Mouse (Mus musculus): ENCODE data around the gene Lhfp.

Lhfp gene

DNA sequence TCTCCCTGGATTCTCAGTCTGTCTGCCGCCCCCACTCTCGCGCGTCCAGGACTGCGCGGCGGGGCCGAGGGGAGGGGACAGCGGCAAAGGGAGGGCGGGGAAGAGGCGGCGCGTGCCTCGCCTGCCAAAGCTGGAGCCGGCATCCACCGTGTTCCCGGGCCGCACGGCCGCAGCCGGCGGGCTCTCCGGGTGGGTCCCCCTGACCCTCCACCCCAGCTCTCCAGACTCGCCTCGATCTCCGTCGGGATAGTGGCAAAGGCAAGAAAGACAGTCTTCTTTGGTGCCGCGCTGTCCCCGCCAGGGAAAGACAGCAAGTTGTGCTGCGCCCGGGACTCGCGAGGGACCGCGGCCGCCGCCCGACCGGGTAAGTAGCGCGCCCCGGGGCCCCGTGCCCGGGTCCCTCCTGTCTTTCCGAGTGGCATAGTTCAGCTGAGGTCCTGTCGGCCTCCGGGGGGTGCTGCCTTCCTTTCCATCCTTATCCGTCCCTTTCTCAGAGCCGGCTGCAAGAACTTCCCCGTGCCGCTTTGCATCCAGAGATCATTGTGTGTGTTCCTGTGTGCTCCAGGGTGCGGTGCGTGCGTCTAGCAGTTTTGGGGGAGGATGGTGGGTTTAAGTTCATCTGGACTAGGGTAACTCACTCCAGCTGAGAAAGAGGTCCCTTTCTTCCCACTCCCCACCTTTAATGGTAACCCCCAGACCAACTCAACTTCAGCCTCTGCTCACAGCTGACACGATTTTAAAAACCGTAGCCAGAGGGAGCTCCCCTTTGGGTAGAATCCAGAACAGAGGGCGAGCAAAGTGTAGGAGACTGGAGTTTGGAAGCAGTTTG, at the start of gene Lhfp:
Lhfp (plus strand) TSS at position 118 of the 829 bp plus-strand sequence.
- peak; percentile 92 for DNase-seq (ENCODE audit: inconsistent ontology term)

DNA sequence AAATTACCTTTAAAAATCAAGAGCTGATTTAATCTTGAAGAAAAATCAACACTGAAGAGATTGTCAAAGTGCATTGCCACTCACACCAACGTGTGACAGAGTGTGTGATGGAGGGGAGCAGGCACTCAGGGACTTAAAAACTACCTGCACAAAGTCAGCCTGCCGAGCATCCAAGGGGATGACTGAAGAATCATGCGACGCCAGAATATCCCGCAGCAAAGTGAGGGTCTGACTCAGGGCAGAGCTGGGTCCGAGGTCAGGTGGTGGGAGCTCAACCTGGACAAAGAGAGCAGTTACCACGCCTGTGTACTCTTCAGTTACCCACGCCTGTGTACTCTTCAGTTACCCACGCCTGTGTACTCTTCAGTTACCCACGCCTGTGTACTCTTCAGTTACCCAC, 48.0 kb upstream of the Lhfp start:
- DNase-seq (ENCODE audit: inconsistent ontology term), result no peak

GRCm38 (mm10) chr3:52994666-52995065, 46.7 kb upstream of the Lhfp start:
- no peak for DNase-seq (ENCODE audit: inconsistent ontology term)

DNA sequence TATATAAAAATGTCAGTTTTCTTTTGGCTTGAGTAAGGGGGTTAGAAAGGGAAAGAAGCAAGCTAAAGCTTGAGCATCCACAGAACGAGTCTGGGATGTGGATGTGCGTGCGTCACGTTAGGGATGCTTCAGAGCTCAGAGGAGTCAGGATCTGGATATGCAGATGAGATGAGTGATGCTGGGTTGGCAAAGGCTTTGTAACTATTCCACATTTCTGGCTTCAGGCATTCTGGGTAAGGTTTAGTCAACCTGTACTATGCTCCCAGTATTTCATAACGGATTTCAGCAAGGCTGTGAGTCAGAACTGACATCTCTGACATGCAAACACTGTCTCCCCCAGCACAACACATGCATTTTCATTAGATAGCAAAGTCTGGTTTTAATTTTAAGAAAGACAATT, 44.7 kb upstream of the Lhfp start:
- DNase-seq (ENCODE audit: inconsistent ontology term), result no peak

GRCm38 (mm10) chr3:52997381-52997780, 43.9 kb upstream of the Lhfp start:
- no peak for DNase-seq (ENCODE audit: inconsistent ontology term)

- DNase-seq (ENCODE audit: inconsistent ontology term), result no peak
Measured at GRCm38 (mm10) chr3:52999016-52999744, 42.1 kb upstream of the Lhfp start.

GRCm38 (mm10) chr3:52999996-53000395, 41.3 kb upstream of the Lhfp start:
- DNase-seq (ENCODE audit: inconsistent ontology term), result no peak

GRCm38 (mm10) chr3:53002076-53002475, 39.3 kb upstream of the Lhfp start:
- no peak for DNase-seq (ENCODE audit: inconsistent ontology term)

DNA sequence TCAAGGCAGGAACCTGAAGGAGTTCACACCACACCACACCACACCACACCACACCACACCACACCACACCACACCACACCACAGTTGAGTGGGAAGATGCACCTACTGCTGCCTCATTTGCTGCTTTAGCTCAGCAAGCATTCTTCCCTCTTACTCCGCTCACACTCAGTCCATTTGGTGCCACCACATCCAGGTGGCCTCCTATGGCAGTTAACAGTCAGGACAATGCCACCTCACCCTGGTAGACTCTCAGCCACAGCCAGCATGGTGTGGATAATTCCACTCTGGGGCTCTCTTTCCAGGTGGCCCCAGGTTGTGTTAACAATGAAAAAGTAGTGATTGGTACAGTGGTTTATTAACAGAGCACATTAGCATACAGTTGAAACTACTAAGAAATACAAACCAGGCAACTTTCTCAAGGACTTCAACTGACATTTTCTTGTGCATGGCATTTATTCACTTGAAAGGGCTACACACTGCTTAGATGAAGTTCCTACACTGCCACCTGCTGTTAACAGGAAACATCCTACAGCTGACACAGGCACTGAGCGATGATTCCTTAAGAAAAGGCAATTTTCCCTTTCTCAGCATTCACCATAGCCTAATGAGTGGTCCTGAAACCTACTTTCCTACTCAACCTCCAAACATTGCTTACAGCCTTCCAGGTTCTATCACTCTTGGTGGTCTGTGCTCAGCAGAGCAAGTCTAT, 36.8 kb upstream of the Lhfp start:
- DNase-seq (ENCODE audit: inconsistent ontology term), result peak; percentile 26

DNA sequence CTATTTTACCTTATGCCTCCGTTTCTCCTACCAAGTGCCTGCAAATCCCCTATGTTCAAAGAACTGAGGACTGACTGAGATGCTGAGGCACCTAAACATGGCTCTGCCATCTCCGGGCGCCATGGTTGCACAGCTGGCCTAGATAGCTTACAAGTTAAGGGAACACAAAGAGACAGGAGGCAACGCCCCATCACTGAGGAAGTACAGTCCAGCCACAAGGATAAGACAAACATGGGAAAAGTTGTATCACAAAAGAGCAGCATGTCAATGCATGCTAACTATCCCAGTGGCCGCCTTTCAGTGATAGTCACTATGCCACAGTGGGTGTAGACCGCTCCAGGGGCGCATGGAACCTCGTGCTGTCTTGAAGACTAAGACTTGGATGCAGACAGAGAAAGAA, 33.9 kb upstream of the Lhfp start:
- DNase-seq (ENCODE audit: inconsistent ontology term), result no peak

GRCm38 (mm10) chr3:53016436-53017340, 24.6 kb upstream of the Lhfp start, which contains the start of gene Cog6:
TSS of gene Cog6 (minus strand) at chr3:53017237.
- peak; percentile 91 for DNase-seq (ENCODE audit: inconsistent ontology term)

DNA sequence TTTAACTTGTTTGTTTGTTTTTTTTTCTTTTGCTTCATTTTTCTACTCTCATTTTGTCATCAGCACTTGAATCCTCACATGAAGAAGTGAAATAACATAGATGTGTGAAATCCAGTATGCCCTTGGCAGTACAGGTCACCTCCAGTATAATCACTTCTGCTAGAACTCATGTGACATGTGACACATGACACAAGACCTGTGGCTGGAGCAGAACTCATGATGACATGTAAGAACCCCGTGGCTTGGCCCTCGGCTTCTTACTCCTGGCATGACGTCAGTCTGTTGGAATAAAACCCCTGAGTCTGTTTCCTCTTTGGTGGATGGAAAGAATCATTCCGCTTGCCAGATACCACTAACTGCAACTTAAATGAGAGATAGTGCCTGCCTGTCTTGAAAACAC, 14.0 kb upstream of the Lhfp start:
- DNase-seq (ENCODE audit: inconsistent ontology term), result no peak

GRCm38 (mm10) chr3:53029046-53029445, 12.3 kb upstream of the Lhfp start:
- peak; percentile 64 for DNase-seq (ENCODE audit: inconsistent ontology term)

DNA sequence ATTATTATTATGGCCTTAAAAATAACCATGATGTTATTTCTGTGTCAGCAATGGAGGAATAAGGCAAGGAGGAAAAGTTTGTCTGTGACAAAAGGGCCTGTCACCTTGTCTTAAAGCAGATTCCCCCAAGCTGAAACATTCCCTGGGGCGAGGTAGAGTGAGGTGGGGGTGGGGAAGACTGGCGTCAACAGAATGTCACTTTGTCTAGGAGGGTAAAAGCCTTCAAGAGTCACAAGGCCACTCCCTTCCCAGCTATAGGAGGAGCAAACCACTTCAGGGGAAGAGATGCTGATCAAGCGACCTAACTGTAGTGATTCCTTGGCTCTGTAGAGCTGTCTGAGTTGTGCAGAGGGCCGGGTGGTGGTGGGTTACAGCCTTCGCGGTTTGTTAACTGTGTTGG, 9.7 kb upstream of the Lhfp start:
- no peak for DNase-seq (ENCODE audit: inconsistent ontology term)

DNA sequence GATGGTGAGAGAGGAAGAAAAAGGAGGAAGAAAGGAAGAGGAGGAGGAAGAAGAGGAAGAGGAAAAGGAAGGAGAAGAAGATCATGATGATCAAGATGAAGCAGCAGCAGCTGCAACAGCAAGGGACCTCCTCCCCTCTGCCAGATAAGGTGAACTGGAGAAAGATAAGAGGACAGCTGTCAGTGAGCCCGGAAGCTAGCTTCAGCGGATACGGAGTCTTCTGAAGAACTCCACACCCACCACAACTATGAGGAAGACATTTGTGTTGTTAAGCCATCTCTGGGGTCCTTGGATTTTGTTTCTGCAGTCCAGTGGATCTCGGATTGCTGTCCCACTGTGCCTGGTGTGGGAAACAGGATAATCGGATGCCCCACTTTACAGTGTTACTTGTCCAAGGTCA, 8.9 kb upstream of the Lhfp start:
- DNase-seq (ENCODE audit: inconsistent ontology term), result no peak

DNA sequence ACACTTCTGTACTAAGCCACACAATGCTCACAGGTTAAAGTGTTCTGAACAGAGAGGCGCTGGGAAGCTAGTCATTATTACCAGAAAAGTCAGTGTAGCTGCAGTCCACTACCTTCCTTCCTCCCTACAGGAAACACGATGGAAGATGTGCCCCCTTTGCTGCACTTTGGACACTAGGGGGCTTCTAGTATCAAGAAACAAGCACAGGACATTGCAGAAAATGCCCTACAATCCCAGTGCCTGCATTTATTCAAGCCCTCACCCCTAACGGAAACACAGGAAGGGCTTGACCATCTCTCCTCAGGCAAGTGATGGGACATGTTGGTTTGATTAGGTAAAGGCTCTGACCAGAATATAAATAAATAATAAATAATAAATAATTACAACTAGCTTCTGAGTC, 7.9 kb upstream of the Lhfp start:
- DNase-seq (ENCODE audit: inconsistent ontology term), result no peak

DNA sequence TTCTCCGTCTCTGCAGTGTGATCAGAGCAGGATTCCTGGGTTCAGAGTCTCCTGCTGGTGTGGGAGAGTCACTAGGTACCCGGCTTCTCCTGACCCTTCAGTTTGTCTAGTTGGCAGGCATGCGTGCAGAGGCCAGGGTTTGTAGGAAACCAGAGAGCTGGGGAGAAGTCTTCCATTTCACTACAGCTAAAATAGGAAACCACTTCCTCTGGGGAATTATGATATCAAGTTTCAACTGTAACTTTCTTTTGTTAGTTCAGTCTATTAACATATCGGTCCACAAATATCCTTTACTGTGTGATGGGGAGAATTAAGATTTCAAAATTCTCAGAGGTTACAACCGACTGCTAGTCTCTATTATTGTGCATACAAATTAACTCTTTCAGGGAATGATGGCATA, 5.3 kb upstream of the Lhfp start:
- DNase-seq (ENCODE audit: inconsistent ontology term), result no peak

GRCm38 (mm10) chr3:53036941-53037340, 4.4 kb upstream of the Lhfp start:
- no peak for DNase-seq (ENCODE audit: inconsistent ontology term)

DNA sequence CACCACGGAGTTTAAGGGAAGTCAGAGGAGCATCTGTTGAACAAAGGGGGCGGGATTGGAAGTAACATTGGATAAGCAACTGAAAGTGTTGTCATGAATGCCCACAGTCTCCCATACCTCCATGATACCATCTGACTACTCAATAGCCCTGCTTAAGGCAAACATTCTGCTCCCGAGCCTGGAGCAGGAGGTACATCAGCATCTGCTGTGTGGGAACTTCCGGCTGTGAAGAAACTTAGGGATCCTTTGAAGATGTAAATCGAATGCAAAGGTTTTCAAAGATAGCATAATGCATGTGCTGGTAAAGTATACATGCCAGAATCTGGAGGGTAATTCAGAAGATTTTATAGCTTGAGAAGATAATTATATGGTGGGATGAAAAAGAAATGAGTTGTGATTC, 2.4 kb upstream of the Lhfp start:
- DNase-seq (ENCODE audit: inconsistent ontology term), result no peak

DNA sequence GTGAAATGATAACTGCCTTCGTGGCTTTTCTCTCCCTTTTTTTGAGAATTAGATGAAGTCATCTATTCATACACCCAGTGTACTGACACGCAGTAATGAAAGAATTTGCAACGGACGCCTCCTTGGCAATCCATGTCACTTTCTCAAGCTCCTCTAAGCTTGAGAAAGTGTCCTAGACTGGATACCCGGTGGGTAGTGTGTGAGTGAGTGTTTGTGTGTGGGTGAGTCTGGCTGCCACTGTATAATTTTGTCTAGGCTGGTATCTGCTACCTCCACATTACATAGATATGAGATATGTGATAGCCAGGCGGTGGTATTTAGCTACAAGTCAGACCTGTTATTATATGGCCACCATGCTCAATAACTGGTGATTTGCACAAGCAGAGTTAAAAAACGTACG, 1.6 kb upstream of the Lhfp start:
- DNase-seq (ENCODE audit: inconsistent ontology term), result no peak

- DNase-seq (ENCODE audit: inconsistent ontology term), result no peak
Measured at GRCm38 (mm10) chr3:53040593-53041410, 526 bp upstream of the Lhfp start.

Data from Muller cell, postnatal 12 days (primary cell).